Mouse (Mus musculus): ENCODE results near the gene Nek5. TPM values are rescaled to one million over a fixed set of nuclear protein-coding genes. Genes with fewer than 3 reads are reported as not detected.

The Nek5 gene
- polyA plus RNA-seq, 1 experiment from 2014 or later, result 1.7 TPM

DNA sequence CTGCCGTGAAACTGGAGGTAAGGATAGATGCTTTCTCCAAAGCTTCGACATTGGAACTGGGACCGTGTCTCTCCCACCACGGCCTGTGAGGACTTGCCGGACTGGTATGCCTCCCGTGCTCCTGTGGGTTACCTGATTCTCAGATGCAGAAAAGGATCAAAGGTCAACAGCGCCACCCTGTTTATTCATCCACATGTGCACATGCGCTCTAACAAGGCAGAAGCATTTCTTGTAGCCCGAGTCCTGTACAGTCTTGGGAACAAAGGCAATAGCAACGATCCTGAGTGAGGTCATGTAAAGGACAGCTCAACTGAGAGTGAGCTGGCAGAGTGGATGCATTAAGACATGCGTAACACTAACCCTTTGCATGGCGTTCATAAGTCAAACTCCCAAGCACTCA, 7.2 kb upstream of the Nek5 start:
- DNase-seq (ENCODE audit: low spot score) (no peak), ATAC-seq (ENCODE audit: low FRiP score) (no peak)
- H3K4me2 ChIP-seq (replicated peaks), result no peak overlapping the region
- H3K27ac ChIP-seq, result no peak overlapping the region
- no peaks in the 10 kb centered on the region for H3K27me3 ChIP-seq (ENCODE audit: control insufficient read depth, insufficient read depth, low read length)
- WGBS, result 91% methylated on average over 12 of the region's 12 CpGs
- no peak overlapping the region for H3K9ac ChIP-seq
- peaks cover 21% of the 10 kb centered on the region for H3K36me3 ChIP-seq (replicated peaks; ENCODE audit: control insufficient read depth, insufficient read depth)
- H3K4me1 ChIP-seq (replicated peaks; ENCODE audit: control insufficient read depth, insufficient read depth, low read length), result no peaks in the 10 kb centered on the region
- no peaks in the 10 kb centered on the region for H3K9me3 ChIP-seq (ENCODE audit: control insufficient read depth, low read length)
- no peak overlapping the region for H3K4me3 ChIP-seq (replicated peaks; ENCODE audit: low read length)

DNA sequence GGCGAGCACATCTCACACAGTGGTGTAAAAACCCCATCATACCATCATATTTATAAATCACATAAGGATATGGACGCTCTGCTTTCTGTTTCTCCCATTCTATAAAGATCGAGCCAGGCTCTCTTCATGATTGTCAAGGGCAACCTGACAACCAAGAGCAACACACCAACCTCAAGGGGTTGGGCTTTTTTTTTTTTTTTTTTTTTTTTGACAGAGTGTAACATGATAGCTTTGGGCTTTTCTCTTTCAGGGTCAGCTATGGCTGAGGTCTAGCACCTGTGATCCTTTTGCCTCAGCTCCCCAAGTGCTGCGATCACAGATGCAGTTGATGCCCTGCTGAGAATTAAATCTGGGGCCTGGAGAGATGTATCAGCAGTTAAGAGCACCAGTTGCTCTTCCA, 17.8 kb downstream of the Nek5 start:
- Histone ChIP-seq H3K4me2 (replicated peaks) (no peak overlapping the region), H3K9me3 (ENCODE audit: control insufficient read depth, low read length) (no peaks in the 10 kb centered on the region), H3K4me3 (replicated peaks; ENCODE audit: low read length) (no peak overlapping the region), H3K27ac (no peak overlapping the region), H3K36me3 (replicated peaks; ENCODE audit: control insufficient read depth, insufficient read depth) (no peaks in the 10 kb centered on the region), H3K4me1 (replicated peaks; ENCODE audit: control insufficient read depth, insufficient read depth, low read length) (no peaks in the 10 kb centered on the region), H3K9ac (no peak overlapping the region), H3K27me3 (ENCODE audit: control insufficient read depth, insufficient read depth, low read length) (no peaks in the 10 kb centered on the region)
- DNase-seq (ENCODE audit: low spot score) (no peak), ATAC-seq (ENCODE audit: low FRiP score) (no peak)
- 82% methylated on average over 4 of the region's 4 CpGs for WGBS

DNA sequence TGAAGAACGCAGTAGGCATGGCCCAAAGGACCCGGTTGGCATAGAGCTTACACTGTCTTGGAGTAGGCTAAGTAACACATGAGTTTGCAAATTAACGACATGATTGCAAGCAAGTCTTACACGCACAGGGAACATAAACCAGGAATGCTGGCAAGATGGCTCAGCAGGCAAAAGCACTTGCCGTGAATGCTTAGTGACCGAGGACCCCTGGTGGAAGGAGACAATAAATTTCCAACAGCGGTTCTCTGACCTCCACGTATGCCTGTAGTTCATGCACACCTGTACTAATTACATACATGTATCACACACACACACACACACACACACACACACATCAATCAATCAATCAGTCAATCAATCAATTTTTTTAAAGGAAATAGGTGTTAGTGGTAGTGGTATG, 33.3 kb downstream of the Nek5 start:
- no peak overlapping the region for H3K4me3 ChIP-seq (replicated peaks; ENCODE audit: low read length)
- no peak overlapping the region for H3K9ac ChIP-seq
- ATAC-seq (ENCODE audit: low FRiP score) (no peak), DNase-seq (ENCODE audit: low spot score) (peak; percentile 24)
- H3K4me1 ChIP-seq (replicated peaks; ENCODE audit: control insufficient read depth, insufficient read depth, low read length), result no peaks in the 10 kb centered on the region
- no peaks in the 10 kb centered on the region for H3K27me3 ChIP-seq (ENCODE audit: control insufficient read depth, insufficient read depth, low read length)
- 49% methylated on average over 8 of the region's 8 CpGs for WGBS
- no peaks in the 10 kb centered on the region for H3K36me3 ChIP-seq (replicated peaks; ENCODE audit: control insufficient read depth, insufficient read depth)
- H3K27ac ChIP-seq, result no peak overlapping the region
- no peaks in the 10 kb centered on the region for H3K9me3 ChIP-seq (ENCODE audit: control insufficient read depth, low read length)
- no peak overlapping the region for H3K4me2 ChIP-seq (replicated peaks)

DNA sequence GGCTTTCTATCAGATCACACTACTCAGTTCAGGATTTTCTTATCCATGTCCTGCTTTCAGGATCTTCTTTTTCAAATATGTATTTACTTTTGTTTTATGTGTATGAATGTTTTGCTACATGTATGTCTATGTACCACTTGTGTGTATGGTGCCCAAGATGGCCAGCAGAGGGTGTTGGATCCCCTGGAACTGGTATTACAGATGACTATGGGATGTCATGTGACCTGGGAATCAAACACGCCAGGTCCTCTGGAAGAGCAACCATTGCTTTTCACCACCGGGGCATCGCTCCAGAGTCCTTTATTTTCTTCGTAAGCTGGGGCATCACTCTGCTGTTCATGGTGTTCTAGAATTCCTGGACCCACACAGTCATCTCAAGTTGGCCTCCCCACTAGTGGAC, 35.6 kb downstream of the Nek5 start:
- no peaks in the 10 kb centered on the region for H3K9me3 ChIP-seq (ENCODE audit: control insufficient read depth, low read length)
- WGBS, result 95% methylated on average over 4 of the region's 4 CpGs

DNA sequence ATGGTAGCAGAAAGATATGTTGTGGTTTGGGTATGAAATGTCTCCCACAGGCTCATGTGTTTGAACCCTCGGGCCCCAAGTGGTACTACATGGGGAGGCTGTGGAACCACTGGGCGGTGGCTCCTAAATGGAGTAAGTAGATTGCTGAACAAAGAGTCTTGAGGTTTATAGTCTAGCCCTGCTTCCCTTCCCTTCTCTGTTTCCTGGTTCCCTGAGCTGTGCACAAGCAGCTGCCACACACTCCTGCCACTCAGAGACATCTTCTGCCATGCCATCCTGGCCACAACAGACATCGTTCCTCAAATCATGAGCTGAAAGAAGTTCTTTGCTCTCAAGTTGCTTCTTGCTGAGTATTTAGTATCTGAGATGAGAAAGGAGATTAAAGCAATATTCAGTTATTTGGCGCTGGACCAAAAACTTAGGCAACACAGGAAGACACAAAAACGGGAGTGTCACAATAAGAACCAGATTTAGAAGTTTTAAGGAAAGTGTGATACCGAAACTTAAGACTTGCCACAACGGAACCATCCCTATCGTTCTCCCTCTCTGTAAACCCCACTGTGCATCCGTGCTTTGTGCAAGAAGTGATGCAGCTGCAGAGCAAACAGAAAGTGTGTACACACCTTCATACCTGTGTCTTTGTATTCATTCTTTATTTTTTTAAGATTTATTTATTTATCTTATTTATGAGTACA, 45.4 kb downstream of the Nek5 start:
- no peaks in the 10 kb centered on the region for H3K4me1 ChIP-seq (replicated peaks; ENCODE audit: control insufficient read depth, insufficient read depth, low read length)
- H3K27ac ChIP-seq, result no peak overlapping the region
- ATAC-seq (ENCODE audit: low FRiP score), result no peak
- no peak for DNase-seq (ENCODE audit: low spot score)
- no peak overlapping the region for H3K4me3 ChIP-seq (replicated peaks; ENCODE audit: low read length)
- no peaks in the 10 kb centered on the region for H3K9me3 ChIP-seq (ENCODE audit: control insufficient read depth, low read length)
- 86% methylated on average over 9 of the region's 9 CpGs for WGBS
- no peaks in the 10 kb centered on the region for H3K27me3 ChIP-seq (ENCODE audit: control insufficient read depth, insufficient read depth, low read length)
- no peaks in the 10 kb centered on the region for H3K36me3 ChIP-seq (replicated peaks; ENCODE audit: control insufficient read depth, insufficient read depth)
- no peak overlapping the region for H3K9ac ChIP-seq
- H3K4me2 ChIP-seq (replicated peaks), result no peak overlapping the region

More for the DNA sequence above, 35.6 kb downstream of the Nek5 start:
- ATAC-seq (ENCODE audit: low FRiP score) (no peak), DNase-seq (ENCODE audit: low spot score) (no peak)
- no peak overlapping the region for H3K27ac ChIP-seq
- H3K9ac ChIP-seq, result no peak overlapping the region
- no peaks in the 10 kb centered on the region for H3K36me3 ChIP-seq (replicated peaks; ENCODE audit: control insufficient read depth, insufficient read depth)
- no peaks in the 10 kb centered on the region for H3K27me3 ChIP-seq (ENCODE audit: control insufficient read depth, insufficient read depth, low read length)
- H3K4me1 ChIP-seq (replicated peaks; ENCODE audit: control insufficient read depth, insufficient read depth, low read length), result no peaks in the 10 kb centered on the region
- no peak overlapping the region for H3K4me3 ChIP-seq (replicated peaks; ENCODE audit: low read length)
- no peak overlapping the region for H3K4me2 ChIP-seq (replicated peaks)

DNA sequence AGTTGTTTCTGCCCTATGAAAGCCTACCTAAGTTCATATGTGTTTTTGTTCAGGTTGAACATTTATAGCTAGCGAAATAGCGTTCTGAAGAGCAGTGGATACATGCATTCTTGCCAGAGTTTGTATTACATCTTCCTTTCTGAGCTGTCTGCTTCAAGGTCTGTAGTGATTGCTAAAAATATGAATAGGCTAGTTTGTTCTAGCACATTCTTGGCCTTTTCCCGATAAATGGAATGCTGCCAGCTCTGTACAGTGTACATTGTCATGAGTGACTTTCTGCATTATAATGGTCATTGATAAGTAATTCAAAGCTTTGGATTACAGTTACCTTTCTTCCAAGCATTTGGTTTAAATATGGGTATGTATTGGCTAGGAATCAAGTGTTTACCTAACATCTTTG, 63.7 kb downstream of the Nek5 start:
- no peak for DNase-seq (ENCODE audit: low spot score)
- Histone ChIP-seq H3K4me3 (replicated peaks; ENCODE audit: low read length) (peak overlapping the region; percentile 61), H3K4me1 (replicated peaks; ENCODE audit: control insufficient read depth, insufficient read depth, low read length) (peaks cover 6% of the 10 kb centered on the region), H3K4me2 (replicated peaks) (peak overlapping the region; percentile 76), H3K27me3 (ENCODE audit: control insufficient read depth, insufficient read depth, low read length) (peaks cover 12% of the 10 kb centered on the region; the same call in 1 of the 2 replicates), H3K27ac (no peak overlapping the region), H3K9me3 (ENCODE audit: control insufficient read depth, low read length) (no peaks in the 10 kb centered on the region), H3K36me3 (replicated peaks; ENCODE audit: control insufficient read depth, insufficient read depth) (peaks cover 32% of the 10 kb centered on the region), H3K9ac (peak overlapping the region; percentile 47; the same call in 1 of the 2 replicates)
- ATAC-seq (ENCODE audit: low FRiP score), result no peak
- WGBS, result 9% methylated on average over 3 of the region's 3 CpGs

DNA sequence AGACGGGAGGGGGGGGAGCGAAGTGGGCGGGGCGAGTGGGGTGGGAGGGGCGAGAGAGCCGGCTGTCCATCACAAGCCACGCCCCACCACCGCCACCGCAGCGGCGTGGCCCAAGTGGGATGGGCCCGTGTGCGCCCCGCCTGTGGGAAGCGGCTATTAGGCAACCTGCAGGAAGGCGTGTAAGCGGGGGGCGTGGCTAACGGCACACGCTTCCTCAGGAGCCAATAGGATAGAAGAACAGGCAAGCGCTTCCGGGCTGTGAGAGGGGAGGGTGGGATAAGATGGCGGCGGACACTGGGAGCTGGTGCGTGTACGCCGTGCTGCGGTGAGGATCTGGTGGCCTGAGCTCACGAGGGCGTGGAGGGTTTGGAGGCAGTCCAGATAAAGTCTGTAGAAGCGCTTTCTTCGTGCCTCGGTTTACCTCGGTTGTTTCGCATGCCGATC, 64.4 kb downstream of the Nek5 start, which contains the start of gene Alg11:
TSS of gene Alg11 (plus strand) at position 276 of the 444 bp plus-strand sequence.
- Histone ChIP-seq H3K4me3 (replicated peaks; ENCODE audit: low read length) (peak within 1 kb of the TSS; percentile 61), H3K36me3 (replicated peaks; ENCODE audit: control insufficient read depth, insufficient read depth) (peaks cover 26% of the 10 kb centered on the region), H3K9ac (peak within 1 kb of the TSS; percentile 59), H3K9me3 (ENCODE audit: control insufficient read depth, low read length) (no peaks in the 10 kb centered on the region), H3K4me2 (replicated peaks) (peak within 1 kb of the TSS; percentile 81), H3K27ac (no peak within 1 kb of the TSS), H3K27me3 (ENCODE audit: control insufficient read depth, insufficient read depth, low read length) (peaks cover 12% of the 10 kb centered on the region; the same call in 1 of the 2 replicates), H3K4me1 (replicated peaks; ENCODE audit: control insufficient read depth, insufficient read depth, low read length) (peaks cover 6% of the 10 kb centered on the region)
- under 1% methylated on average over 36 of the region's 36 CpGs for WGBS
- ATAC-seq (ENCODE audit: low FRiP score) (peak; percentile 100), DNase-seq (ENCODE audit: low spot score) (peak; percentile 95)

DNA sequence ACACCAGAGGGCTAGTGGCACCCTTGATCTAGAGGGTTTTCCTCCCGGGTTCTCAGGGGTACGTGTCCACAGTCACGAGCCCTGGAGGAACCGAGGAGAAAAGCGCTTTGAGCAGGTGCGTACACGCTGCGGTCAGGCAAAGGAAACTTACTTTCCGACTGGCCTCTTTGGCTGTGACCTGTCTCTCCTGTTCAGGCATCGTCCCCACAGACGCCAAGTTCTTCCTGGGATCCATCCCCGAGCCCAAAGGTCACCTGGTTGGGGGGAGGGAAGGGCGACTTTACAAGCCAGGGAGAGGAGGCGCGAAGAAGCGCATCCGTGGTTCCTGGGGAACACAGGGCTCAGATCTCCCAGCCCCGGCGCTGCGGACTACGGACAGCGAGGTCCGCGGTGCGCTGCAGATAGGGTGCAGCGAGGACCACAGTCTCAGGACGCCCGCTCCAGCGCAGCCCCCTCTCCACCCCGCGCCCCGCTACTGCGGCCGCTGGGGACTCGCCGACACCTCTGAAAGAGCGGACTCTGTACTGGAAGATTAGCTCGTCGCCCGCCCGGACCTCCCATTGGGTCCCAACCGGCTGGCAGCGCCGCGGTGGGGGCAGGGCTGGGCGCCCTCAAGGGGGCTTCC, 64.9 kb downstream of the Nek5 start, which contains the start of gene Atp7b:
TSS of gene Atp7b (minus strand) at position 485 of the 625 bp plus-strand sequence.
- no peak within 1 kb of the TSS for H3K27ac ChIP-seq
- H3K4me1 ChIP-seq (replicated peaks; ENCODE audit: control insufficient read depth, insufficient read depth, low read length), result peaks cover 6% of the 10 kb centered on the region
- H3K36me3 ChIP-seq (replicated peaks; ENCODE audit: control insufficient read depth, insufficient read depth), result peaks cover 20% of the 10 kb centered on the region
- peak within 1 kb of the TSS; percentile 59 for H3K9ac ChIP-seq
- H3K4me2 ChIP-seq (replicated peaks), result peak within 1 kb of the TSS; percentile 81
- peak; percentile 89; the same call in 1 of the 2 replicates for ATAC-seq (ENCODE audit: low FRiP score)
- DNase-seq (ENCODE audit: low spot score), result no peak
- no peaks in the 10 kb centered on the region for H3K9me3 ChIP-seq (ENCODE audit: control insufficient read depth, low read length)
- WGBS, result 2% methylated on average over 41 of the region's 46 CpGs
- H3K27me3 ChIP-seq (ENCODE audit: control insufficient read depth, insufficient read depth, low read length), result peaks cover 12% of the 10 kb centered on the region; the same call in 1 of the 2 replicates
- peak within 1 kb of the TSS; percentile 61 for H3K4me3 ChIP-seq (replicated peaks; ENCODE audit: low read length)

DNA sequence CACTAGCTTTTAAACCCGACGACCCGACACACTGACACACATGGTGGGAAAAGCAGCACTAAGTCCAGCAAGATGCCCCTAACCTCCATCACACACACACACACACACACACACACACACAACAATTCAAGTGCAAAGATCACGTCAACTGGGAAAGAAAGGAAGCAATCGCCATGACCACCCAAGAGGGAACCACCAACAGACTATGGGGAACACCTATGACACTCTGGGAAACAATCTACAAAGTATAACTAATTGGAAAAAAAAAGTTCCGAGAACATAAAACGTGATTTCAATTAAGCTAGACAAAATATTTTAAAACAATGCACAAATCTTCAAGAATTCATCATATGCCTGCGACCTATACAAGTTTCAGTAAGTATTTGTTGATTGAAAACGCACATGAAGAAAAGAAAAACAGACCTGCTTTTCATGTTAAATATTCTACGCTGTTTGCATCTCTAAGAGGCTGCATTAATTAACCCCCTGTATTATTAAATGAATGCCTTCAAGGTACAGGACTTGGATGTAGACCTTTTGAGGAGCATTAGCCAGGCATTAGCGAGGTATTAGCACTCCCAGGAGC, 65.6 kb downstream of the Nek5 start:
- peaks cover 12% of the 10 kb centered on the region; the same call in 1 of the 2 replicates for H3K27me3 ChIP-seq (ENCODE audit: control insufficient read depth, insufficient read depth, low read length)
- peaks cover 6% of the 10 kb centered on the region for H3K4me1 ChIP-seq (replicated peaks; ENCODE audit: control insufficient read depth, insufficient read depth, low read length)
- H3K4me2 ChIP-seq (replicated peaks), result peak overlapping the region; percentile 81
- DNase-seq (ENCODE audit: low spot score) (no peak), ATAC-seq (ENCODE audit: low FRiP score) (no peak)
- peak overlapping the region; percentile 59 for H3K9ac ChIP-seq
- peaks cover 14% of the 10 kb centered on the region for H3K36me3 ChIP-seq (replicated peaks; ENCODE audit: control insufficient read depth, insufficient read depth)
- no peaks in the 10 kb centered on the region for H3K9me3 ChIP-seq (ENCODE audit: control insufficient read depth, low read length)
- WGBS, result 37% methylated on average over 11 of the region's 11 CpGs
- H3K27ac ChIP-seq, result no peak overlapping the region
- H3K4me3 ChIP-seq (replicated peaks; ENCODE audit: low read length), result peak overlapping the region; percentile 61

Data from hindbrain, embryonic 14.5 days (tissue).